Mouse (Mus musculus) forebrain, embryonic 10.5 days (tissue): ENCODE results near the gene Oxct2a. TPM values are rescaled to one million over a fixed set of nuclear protein-coding genes. Genes with fewer than 3 reads are reported as not detected.
"Not testable (repeated sequence)": the region's sequence is repeated elsewhere in the genome, so short reads cannot be mapped to it uniquely, and the experiment has no call there.

ENCODE experiments used
- DNase-seq: peaks from one replicate; pipeline ENCODE4 v3.0.0-alpha.2; 2017; ENCODE audit warnings: low spot score; ENCODE audit errors: extremely low spot score
- H3K27ac ChIP-seq: fragments of 300-500 bp; sonication (generic); 2 replicates; pipeline ENCODE4 v1.5.1; 2016; ENCODE audit warnings: mild to moderate bottlenecking
- H3K27me3 ChIP-seq: fragments of 300-500 bp; sonication (generic); 2 replicates; pipeline ENCODE4 v1.6.1; 2016; ENCODE audit warnings: mild to moderate bottlenecking; ENCODE audit not compliant: poor library complexity, severe bottlenecking
- H3K36me3 ChIP-seq: fragments of 300-500 bp; sonication (generic); replicated peaks from 2 replicates; pipeline ENCODE4 v1.6.1; 2016; ENCODE audit warnings: mild to moderate bottlenecking, moderate library complexity
- H3K4me1 ChIP-seq: fragments of 300-500 bp; sonication (generic); 2 replicates; pipeline ENCODE4 v1.6.1; 2016
- H3K4me3 ChIP-seq: fragments of 300-500 bp; sonication (generic); 2 replicates; pipeline ENCODE4 v1.5.1; 2016; ENCODE audit warnings: mild to moderate bottlenecking, moderate library complexity
- H3K9me3 ChIP-seq: fragments of 300-500 bp; sonication (generic); 2 replicates; pipeline ENCODE4 v1.6.1; 2016; ENCODE audit warnings: mild to moderate bottlenecking, moderate library complexity
- WGBS: fragments of 180-500 bp; shearing (Covaris S2); methylation state at CpG from one replicate; pipeline ENCODE4 v1.1.7; 2016; 5-methylcytosine and 5-hydroxymethylcytosine counted together
- polyA plus RNA-seq: library from polyadenylated mRNA; unstranded; fragments of >200 nt; fragmentation: Nextera tagmentation; extraction: Ambion mirVana; gene quantifications from 2 replicates; pipeline ENCODE4 v1.2.1, GENCODE M21; 2016

The Oxct2a gene
- polyA plus RNA-seq, 1 experiment from 2014 or later, result not detected

DNA sequence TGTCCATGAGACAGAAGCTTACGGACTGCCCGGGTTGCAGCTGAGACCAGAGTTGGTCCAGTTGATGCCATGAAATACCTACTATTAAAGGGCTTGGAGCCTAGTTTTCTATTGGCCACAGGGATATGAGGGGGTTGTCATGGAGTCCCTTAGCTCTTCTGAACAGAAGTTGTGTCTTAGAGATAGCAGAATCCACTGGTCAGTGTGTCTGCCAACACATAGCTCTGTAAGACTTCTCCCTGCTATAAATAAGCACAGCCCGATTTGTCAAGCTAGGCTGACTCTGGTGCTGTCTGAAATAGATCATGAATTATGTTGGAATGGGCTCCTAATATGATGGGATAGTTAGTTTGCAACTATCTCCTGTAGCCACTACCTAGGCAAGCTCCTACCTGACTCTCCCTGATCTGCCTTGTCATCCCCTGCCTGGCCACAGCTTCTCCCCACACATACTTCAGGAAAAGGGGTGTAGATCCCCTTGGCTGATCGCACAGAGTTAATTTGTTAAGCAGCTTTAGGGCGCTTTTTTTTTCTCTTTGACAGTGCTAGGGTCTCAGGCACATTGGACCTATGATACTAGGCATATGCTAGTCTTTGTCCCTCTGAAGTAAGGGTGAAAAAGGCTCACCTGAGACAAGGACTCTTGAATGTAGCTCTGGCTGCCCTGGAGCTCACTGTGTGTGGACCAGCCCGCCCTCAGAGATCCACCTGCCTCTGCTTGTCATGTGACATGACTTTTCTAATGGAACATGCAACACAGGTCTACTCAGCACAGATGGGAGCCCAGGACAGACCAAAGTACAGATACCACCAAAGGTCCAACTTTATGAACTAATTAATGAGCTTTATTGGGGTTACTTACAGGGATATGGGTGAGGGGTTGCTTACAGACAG lies 38.5 kb downstream of the Oxct2a start:
- peaks cover 61% of the 10 kb centered on the region for H3K36me3 ChIP-seq
- DNase-seq, result no peak
- no peak overlapping the region for H3K27ac ChIP-seq
- no peaks in the 10 kb centered on the region for H3K27me3 ChIP-seq
- H3K9me3 ChIP-seq, result no peaks in the 10 kb centered on the region
- WGBS, result 81% methylated on average over 6 of the region's 6 CpGs
- H3K4me1 ChIP-seq, result peaks cover 39% of the 10 kb centered on the region
- H3K4me3 ChIP-seq, result peak overlapping the region; percentile 71

GRCm38 (mm10) chr4:123283675-123284064 lies 39.8 kb downstream of the Oxct2a start:
- Histone ChIP-seq H3K4me1 (peaks cover 33% of the 10 kb centered on the region), H3K4me3 (peak overlapping the region; percentile 71), H3K27ac (peak overlapping the region; percentile 84), H3K36me3 (peaks cover 48% of the 10 kb centered on the region)
- not testable (repeated sequence) for H3K9me3 ChIP-seq, H3K27me3 ChIP-seq, DNase-seq
- WGBS, result 1% methylated on average over 15 of the region's 15 CpGs

GRCm38 (mm10) chr4:123282915-123283674 lies 40.3 kb downstream of the Oxct2a start:
- Histone ChIP-seq H3K27ac (peak overlapping the region; percentile 84), H3K4me1 (peaks cover 33% of the 10 kb centered on the region), H3K36me3 (peaks cover 42% of the 10 kb centered on the region), H3K4me3 (peak overlapping the region; percentile 71)
- H3K9me3 ChIP-seq, H3K27me3 ChIP-seq, DNase-seq: not testable (repeated sequence)
- under 1% methylated on average over 53 of the region's 55 CpGs for WGBS

DNA sequence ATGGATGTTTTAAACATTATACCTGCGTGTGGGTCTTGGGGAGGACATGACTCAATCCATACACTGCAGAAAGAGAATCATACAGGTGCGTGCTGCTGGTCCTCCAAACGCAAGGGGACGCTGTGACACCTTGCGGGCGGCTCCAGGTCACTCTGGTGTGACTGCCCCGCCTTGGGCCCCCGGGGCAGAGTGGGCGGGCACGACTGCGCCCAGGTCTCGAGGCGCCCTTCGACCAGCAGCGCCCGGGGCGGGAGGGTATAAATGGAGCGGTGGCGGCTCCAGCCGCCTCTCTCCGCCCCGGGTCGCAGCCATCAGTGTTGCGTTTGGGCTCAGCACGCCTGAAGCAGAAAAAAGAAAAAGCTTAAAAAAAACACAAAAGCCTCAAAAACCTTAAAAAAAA lies 40.9 kb downstream of the Oxct2a start:
- Histone ChIP-seq H3K4me1 (peaks cover 30% of the 10 kb centered on the region), H3K27me3 (no peaks in the 10 kb centered on the region), H3K27ac (peak overlapping the region; percentile 84), H3K4me3 (peak overlapping the region; percentile 71), H3K36me3 (peaks cover 36% of the 10 kb centered on the region), H3K9me3 (no peaks in the 10 kb centered on the region)
- WGBS, result under 1% methylated on average over 25 of the region's 25 CpGs
- DNase-seq, result peak; percentile 93

DNA sequence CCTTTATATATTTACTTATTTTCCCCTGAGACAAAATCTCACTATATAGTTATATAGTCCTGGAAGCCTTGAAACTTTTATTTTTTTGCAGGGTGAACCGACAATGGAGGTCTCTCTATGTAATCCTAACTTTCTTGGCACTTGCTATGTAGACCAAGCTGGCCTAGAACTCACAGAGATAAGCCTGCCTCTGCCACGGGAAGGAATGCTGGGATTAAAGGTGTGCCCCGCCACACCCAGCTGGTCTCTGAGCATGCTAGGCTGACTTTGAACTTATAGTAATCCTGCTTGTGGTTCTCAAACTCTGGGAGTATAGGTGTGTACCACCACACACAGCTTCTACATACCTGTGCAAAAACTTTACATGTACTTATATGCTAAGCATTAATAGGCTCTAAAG lies 43.3 kb downstream of the Oxct2a start:
- Histone ChIP-seq H3K4me3 (no peak overlapping the region), H3K27ac (no peak overlapping the region), H3K4me1 (peaks cover 15% of the 10 kb centered on the region), H3K27me3 (no peaks in the 10 kb centered on the region), H3K9me3 (no peaks in the 10 kb centered on the region), H3K36me3 (peaks cover 12% of the 10 kb centered on the region)
- WGBS, result 72% methylated on average over 3 of the region's 3 CpGs
- DNase-seq, result no peak

Other genes with a start within 250 kb of the Oxct2a start
- gene Bmp8b, start 218.5 kb downstream of the Oxct2a start, polyA plus RNA-seq, result 0.12 and 0.15 TPM in 2 replicates
- gene Oxct2b, start 207.4 kb downstream of the Oxct2a start, polyA plus RNA-seq, result 0.10 TPM in 1 of 2 replicates, not detected in the other
- 142 and 145 TPM in 2 replicates for gene Ppie, start 183.7 kb downstream of the Oxct2a start, polyA plus RNA-seq
- gene Hpcal4, start 140.4 kb downstream of the Oxct2a start, polyA plus RNA-seq, result 0.30 and 0.73 TPM in 2 replicates
- gene Nt5c1a, start 122.1 kb downstream of the Oxct2a start, polyA plus RNA-seq, result not detected in 2 replicates
- 6.6 and 6.7 TPM in 2 replicates for gene Heyl, start 90.1 kb downstream of the Oxct2a start, polyA plus RNA-seq
- 55.4 and 57.9 TPM in 2 replicates for gene Pabpc4, start 61.3 kb downstream of the Oxct2a start, polyA plus RNA-seq
- gene Bmp8a, start 19.6 kb upstream of the Oxct2a start, polyA plus RNA-seq, result 0.14 TPM in 1 of 2 replicates, not detected in the other